Mouse (Mus musculus): Measurements from ENCODE around the gene Npas1.

Npas1 gene

DNA sequence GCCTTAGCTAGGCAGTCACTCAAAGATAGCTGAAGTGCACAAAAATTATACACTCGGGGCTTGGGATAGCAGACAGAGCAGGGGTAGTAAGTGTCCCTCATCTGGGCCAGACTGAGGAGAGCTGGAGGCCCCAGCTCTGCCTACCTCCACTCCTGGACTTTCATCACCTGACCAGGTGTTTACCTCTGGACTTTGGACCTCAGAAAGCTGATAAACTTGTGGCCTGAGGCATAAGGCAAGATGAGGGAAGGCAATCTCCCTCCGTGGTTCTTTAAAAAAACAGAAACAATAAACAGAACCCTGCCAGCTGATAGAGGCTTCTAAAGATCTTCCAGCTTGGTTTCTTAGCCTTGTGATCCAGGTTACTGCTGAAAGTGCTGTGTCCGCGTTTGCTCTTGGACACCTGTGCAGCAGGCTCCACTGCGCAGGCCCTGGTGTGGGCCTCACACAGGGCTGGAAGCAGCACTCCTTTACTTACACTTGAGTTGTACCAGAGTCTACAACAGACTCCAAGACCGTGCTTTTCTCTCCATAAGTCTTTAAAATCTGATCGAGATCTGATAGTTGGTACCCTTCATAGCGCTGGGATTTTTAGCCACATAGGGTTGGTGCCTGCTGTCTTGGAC lies 56.9 kb downstream of the Npas1 start:
- in situ Hi-C loops (cut with MseI, MboI) = no loop called here

DNA sequence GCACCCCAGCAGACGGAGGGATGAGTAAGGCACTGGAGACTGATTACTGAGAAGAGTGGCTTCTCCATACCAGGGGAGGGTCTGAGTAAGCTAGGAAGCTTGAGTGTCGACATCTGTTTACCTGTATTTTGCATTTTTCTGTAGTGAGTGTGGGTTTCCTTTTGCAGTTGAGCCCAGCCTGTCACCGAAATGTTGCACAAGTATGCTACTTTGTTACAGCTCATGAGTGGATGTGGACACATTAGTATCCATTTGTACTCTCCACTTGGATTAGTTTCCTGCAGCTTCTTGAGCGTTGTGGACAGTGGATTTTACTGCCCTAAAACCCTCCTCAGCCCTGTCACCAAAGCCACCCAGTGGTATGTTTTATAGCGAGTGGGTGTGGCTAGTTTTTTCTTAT lies 58.8 kb downstream of the Npas1 start:
- in situ Hi-C loops (cut with MseI, MboI) = no loop called here

DNA sequence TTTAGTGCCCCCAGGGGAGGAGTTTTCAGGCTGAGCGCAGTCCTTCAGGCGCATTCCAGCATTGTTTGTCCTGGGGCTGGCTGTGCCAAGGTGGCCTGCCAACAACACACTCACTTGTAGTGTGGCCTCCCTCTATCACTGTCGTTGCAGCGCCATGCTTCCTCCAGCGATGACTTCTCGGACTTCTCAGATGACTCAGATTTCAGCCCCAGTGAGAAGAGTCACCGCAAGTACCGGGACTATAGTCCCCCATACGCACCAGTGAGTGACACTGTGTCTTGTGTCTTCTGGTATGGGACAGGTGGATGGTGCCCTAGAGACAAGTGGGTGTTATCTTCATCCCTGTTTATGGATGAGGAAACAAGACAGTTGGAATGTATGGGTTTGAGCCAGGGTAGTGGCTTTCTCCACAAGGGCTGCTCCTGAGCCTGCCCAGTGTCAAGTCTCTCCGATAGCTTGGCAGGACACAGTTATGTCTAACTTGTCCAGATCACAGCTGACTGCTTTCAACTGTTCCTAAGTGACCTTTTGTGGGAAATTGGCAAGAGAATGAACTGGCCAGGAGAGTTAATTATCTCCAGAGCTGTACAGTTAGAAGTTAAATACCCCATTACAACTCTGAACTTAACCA lies 60.3 kb downstream of the Npas1 start:
- in situ Hi-C loops (cut with MseI, MboI) = no loop called here

DNA sequence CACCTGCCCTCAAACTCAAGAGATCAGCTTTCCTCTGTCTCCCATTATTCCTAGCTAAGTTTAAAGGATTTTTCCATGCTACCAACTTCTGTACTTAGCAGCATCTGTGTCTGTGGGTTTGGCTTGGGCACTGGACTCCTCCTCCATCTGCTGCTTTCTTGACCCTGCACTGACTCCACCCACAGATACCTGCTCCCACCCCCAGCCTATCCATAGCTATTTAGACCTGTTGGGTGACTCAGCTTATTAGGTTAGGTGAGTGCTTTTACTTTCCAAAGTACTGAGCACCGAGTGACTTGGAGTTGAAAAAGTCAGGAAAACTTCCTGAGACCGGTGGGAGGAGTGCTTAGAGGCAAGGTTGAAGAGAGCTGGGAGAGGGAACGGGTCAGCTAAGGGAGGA lies 62.1 kb downstream of the Npas1 start:
- in situ Hi-C loops (cut with MseI, MboI) = no loop called here

DNA sequence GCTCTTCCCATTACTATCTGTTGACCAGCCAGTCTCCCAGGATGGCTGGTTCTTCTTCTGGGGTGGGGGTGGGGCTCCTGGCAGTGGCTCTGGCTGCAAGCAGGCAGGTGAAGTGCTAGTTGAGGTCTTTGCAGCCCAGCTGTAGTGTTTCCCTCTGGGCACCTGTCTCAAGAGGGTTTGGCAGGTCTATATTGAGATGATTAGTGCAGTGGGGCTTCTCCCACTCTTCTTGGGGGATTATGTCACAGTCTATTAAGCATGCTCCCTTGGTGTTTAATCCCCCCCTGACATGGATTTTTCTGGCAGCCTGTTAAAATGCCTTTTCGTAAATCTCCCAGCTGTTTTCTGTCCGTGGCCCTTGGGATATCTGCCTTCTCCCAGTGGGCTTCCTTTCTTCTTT lies 64.6 kb downstream of the Npas1 start:
- in situ Hi-C loops (cut with MseI, MboI) = no loop called here

DNA sequence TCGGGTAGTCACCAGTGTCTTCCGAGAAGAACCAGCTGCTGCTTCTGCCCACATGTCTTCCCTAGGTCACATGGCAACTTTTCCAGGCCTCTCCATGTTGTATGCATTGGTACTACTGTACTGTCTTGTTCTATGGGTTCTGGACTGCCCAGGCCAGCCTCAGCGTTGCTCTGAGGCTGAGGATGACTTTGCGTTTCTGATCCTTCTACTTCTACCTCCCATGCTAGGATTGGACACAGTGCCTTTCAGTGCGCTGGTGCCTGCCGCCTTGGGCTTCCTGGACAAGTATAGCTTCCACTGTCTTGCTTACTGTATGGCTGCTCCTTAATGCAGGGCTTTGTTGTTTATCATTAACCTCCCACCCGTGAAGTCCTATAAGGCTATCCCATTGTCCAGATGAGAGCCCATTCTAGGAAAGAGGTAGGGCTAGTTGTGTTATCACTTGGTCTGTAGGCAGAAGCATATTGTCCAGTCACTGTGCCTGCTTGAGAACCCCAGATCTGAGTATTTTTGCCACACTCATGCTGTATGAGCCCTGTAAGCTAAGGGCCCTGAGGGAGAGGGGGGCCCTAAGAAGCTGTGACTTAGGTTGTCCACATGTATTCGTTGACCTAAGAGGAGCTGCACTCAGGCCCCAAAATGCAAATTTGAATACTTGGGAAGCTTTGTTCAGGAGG lies 65.2 kb downstream of the Npas1 start:
- in situ Hi-C loops (cut with MseI, MboI) = no loop called here

DNA sequence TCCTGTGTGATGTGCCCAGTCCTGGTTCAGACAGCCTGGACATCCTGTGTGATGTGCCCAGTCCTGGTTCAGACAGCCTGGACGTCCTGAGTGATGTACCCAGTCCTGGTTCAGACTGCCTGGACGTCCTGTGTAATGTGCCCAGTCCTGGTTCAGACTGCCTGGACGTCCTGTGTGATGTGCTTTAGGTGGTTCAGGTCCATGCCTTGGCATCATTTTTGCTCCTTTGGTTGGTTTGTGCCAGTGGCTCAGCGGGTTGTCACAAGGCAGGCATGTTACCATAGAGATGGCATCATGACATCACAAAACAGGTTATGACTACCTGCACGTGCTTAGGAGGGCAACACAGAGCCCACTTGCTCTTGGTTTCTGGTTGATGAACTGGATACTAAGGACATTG lies 66.4 kb downstream of the Npas1 start:
- in situ Hi-C loops (cut with MseI, MboI) = no loop called here

DNA sequence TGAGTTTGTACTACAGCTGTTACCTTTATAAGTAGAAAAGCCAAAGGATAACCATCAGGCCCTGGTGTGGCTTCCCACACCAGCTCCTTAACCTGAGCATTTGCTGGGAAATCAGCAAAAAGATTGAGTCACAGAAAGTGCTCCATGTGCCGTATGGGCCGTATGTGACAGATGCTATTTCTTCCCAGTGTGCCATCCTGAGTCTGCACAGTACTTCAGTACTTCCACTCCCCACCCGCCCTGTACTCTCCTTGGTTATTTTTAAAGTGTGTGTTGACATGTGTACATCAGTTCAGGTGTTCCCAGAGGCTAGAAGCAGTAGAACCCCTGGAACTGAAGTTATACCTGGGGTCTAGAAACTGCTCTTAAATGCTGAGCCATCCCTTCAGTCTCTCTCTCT lies 70.5 kb downstream of the Npas1 start:
- in situ Hi-C loops (cut with MseI, MboI) = no loop called here
